Mouse (Mus musculus) forebrain, embryonic 11.5 days (tissue): Measurements from ENCODE around the gene Top2b. TPM values are rescaled to one million over a fixed set of nuclear protein-coding genes. Genes with fewer than 3 reads are reported as not detected.

Source experiments
- ATAC-seq: fragments of 200-750 bp; cut with Nextera tagmentation; replicated peaks from 2 replicates; pipeline ENCODE4 v1.8.0; 2017; ENCODE audit warnings: moderate TSS enrichment; ENCODE audit not compliant: low FRiP score
- DNase-seq: peaks from one replicate; pipeline ENCODE4 v3.0.0-alpha.2; 2017; ENCODE audit warnings: low spot score
- H3K27ac ChIP-seq: fragments of 300-500 bp; sonication (generic); 2 replicates; pipeline ENCODE4 v1.5.1; 2014; ENCODE audit warnings: low read depth, low read length
- H3K27me3 ChIP-seq: fragments of 300-500 bp; sonication (generic); 2 replicates; pipeline ENCODE4 v1.6.1; 2014; ENCODE audit warnings: mild to moderate bottlenecking, low read length, mixed read lengths; ENCODE audit not compliant: control insufficient read depth, insufficient read depth
- H3K36me3 ChIP-seq: fragments of 300-500 bp; sonication (generic); 2 replicates; pipeline ENCODE4 v1.6.1; 2014; ENCODE audit warnings: mild to moderate bottlenecking, low read length, moderate library complexity, mixed read lengths; ENCODE audit not compliant: control insufficient read depth, insufficient read depth
- H3K4me1 ChIP-seq: fragments of 300-500 bp; sonication (generic); replicated peaks from 2 replicates; pipeline ENCODE4 v1.6.1; 2014; ENCODE audit warnings: low read length, mixed read lengths; ENCODE audit not compliant: control insufficient read depth, insufficient read depth
- H3K4me2 ChIP-seq: fragments of 300-500 bp; sonication (generic); 2 replicates; pipeline ENCODE4 v1.6.1; 2014; ENCODE audit warnings: low read depth, mild to moderate bottlenecking, low read length, moderate library complexity, mixed read lengths; ENCODE audit not compliant: severe bottlenecking
- H3K4me3 ChIP-seq: fragments of 300-500 bp; sonication (generic); 2 replicates; pipeline ENCODE4 v1.5.1; 2014; ENCODE audit warnings: low read depth, low read length
- H3K9ac ChIP-seq: fragments of 300-500 bp; sonication (generic); 2 replicates; pipeline ENCODE4 v1.6.1; 2014; ENCODE audit warnings: low read length
- H3K9me3 ChIP-seq: fragments of 300-500 bp; sonication (generic); 2 replicates; pipeline ENCODE4 v1.6.1; 2016; ENCODE audit warnings: low read length, mixed read lengths; ENCODE audit not compliant: control insufficient read depth
- WGBS: fragments of 180-500 bp; shearing (Covaris S2); extraction: QIAGEN DNeasy Blood & Tissue Kit; methylation state at CpG from one replicate; pipeline ENCODE4 v1.1.7; 2014; 5-methylcytosine and 5-hydroxymethylcytosine counted together
- polyA plus RNA-seq: library from polyadenylated mRNA; unstranded; fragments of >200 nt; fragmentation: Nextera tagmentation; extraction: Ambion mirVana; gene quantifications from 2 replicates; pipeline ENCODE4 v1.2.1, GENCODE M21; 2014

Top2b gene
- polyA plus RNA-seq, 1 experiment from 2014 or later = 174 TPM

DNA sequence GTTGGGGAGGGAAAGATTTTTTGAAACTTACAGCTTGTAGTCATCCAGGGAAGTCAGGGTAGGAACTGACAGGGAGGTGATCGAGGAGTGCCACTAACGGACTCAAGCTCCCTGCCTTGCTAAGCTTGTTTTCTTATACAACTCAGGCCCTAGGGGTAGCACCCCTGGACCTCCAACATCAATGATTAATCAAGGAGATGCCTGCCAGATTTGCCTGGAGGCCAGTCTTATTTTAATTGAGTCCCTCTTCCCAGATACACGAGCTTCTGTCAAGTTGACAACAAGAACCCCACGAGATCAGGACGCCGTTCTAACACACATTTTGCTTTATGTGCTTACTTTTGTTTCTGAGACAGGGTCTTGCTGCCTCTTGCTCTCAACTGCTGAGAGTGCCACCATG, 115.6 kb downstream of the Top2b start:
- DNase-seq (no peak), ATAC-seq (no peak)
- H3K9ac ChIP-seq = no peak overlapping the region
- H3K36me3 ChIP-seq = no peaks in the 10 kb centered on the region
- H3K27ac ChIP-seq = no peak overlapping the region
- no peak overlapping the region for H3K4me3 ChIP-seq
- H3K4me1 ChIP-seq = no peaks in the 10 kb centered on the region
- no peak overlapping the region for H3K4me2 ChIP-seq
- H3K27me3 ChIP-seq = no peaks in the 10 kb centered on the region
- H3K9me3 ChIP-seq = no peaks in the 10 kb centered on the region
- 77% methylated on average over 6 of the region's 6 CpGs for WGBS

DNA sequence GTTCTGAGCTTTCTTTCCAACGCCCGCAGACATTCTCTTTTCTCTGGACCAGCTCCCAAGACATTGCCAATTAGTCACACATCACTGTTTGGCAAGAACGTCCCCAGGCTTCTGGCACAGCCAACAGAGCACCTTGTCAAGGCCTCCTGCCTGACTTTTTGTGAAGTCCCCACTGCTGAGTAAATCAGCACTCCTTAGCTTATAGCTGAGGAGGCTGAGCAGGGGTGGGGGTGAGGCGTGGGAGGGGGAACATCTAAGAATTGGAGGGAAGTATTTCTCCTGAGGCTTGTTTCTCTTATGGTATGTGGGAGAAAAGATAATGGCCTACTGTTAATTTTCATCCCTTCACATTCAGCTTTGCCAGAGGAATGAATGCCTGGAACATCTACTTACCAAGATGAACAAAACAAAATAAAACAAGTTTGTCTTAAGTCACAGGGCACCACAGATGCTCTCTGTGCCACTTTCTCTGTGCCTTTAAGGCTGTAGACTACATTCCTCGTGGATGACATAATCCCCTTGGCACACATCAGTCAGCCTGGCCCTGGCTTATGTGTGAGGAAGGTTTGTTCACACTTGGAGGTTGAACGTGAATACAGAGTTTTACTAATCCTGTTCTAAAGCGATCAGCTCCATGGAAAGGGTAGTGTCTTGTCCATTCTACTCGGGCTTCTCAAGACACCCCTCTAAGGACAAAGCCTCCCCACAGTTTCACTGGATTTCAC, 118.8 kb downstream of the Top2b start:
- no peak overlapping the region for H3K4me2 ChIP-seq
- H3K4me3 ChIP-seq = no peak overlapping the region
- DNase-seq (no peak), ATAC-seq (peak; percentile 63; the same call in 1 of the 2 replicates)
- no peaks in the 10 kb centered on the region for H3K9me3 ChIP-seq
- H3K9ac ChIP-seq = no peak overlapping the region
- H3K36me3 ChIP-seq = no peaks in the 10 kb centered on the region
- no peaks in the 10 kb centered on the region for H3K4me1 ChIP-seq
- WGBS = 61% methylated on average over 8 of the region's 8 CpGs
- H3K27ac ChIP-seq = no peak overlapping the region
- no peaks in the 10 kb centered on the region for H3K27me3 ChIP-seq

Other genes starting within 250 kb of the Top2b start
- 24.0 and 25.9 TPM in 2 replicates for gene Ngly1, start 115.9 kb upstream of the Top2b start, polyA plus RNA-seq
- gene Oxsm, start 115.4 kb upstream of the Top2b start, polyA plus RNA-seq = 1.1 and 2.3 TPM in 2 replicates